Mouse (Mus musculus): ENCODE data around the gene Slc45a3.

The Slc45a3 gene

DNA sequence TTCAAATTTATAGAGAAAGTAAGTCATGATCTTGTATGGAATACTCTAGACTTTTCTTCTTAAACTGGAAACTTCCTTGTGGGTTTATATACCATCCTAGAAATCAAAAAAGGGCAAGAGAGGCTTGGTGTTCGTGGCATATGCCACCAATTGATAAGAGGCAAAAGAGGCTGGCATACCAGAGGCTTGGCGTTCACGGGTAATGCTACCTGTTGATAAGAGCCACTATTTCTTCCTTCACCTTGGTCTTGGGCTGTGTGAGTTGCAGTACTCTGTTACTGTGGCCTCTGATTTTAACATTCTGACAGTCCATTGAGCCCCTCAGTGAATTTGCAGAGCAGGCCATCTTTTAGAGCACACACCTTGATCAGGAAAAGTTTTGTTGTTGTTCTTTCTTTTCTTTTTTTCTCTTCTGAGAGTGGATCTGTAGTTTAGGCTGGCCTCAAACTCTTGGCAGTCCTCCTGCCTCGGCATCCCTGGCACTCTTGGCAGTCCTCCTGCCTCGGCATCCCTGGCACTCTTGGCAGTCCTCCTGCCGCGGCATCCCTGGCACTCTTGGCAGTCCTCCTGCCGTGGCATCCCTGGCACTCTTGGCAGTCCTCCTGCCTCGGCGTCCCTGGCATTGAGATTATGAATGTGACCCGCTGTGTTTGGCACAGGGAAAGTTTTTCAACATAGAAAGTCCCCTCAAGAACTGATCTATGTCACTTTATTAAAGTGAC, 64.3 kb downstream of the Slc45a3 start:
- DNase-seq (ENCODE audit: low spot score): no peak

DNA sequence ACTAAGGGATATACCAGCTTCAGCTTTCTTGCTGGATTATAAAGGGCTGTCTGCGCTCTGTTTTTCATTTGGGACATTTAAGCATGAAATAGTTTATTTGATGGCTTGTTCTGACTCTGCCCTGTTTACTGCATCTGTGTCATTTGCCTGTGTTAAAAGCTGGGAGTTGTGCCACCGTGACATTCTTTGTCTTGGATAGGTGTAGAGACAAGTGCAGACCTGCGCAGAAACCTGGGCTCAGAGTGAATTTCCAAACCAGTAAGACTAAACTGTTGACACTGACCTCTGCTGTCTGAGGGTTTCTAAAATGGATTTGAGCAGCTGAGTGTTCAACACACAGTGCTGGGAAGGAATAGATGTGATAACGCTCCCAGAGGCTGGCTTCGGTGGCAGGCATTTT, 65.2 kb downstream of the Slc45a3 start:
- DNase-seq (ENCODE audit: low spot score): no peak

DNA sequence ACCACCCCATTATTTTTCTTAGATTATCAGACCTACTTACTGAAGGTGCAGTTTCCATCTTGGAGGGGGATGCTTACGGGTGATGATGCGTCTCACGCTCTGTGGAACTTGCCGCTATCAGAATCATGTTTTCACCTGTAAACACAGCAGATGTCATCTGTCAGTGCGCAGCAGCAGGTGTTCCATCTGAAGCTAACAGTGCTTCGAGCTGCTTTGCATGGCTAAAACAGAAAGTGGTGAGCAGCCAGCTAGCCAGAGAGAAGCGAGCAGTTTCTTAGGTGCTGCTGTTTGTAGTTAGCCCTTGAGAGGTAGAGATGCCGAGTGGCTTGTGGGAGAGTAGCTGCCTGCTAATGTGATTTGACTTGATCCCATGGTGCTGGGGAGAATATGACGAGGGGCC, 65.6 kb downstream of the Slc45a3 start:
- DNase-seq (ENCODE audit: low spot score): no peak

DNA sequence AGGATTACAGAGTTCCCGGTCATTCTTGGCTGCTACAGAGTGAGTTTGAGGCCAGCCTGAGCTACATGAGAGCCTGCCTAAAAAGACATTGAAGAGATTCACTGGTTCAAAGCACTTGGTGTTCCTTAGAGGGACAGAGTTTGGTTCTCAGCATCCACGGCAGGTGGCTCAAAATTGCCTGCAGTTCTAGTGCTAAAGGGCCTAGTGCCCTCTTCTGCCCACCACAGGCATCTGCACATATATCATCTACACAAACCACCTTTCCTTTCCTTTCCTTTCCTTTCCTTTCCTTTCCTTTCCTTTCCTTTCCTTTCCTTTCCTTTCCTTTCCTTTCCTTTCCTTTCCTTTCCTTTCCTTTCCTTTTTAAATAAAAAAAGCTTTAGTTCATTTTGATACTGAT, 67.8 kb downstream of the Slc45a3 start:
- DNase-seq (ENCODE audit: low spot score): no peak

DNA sequence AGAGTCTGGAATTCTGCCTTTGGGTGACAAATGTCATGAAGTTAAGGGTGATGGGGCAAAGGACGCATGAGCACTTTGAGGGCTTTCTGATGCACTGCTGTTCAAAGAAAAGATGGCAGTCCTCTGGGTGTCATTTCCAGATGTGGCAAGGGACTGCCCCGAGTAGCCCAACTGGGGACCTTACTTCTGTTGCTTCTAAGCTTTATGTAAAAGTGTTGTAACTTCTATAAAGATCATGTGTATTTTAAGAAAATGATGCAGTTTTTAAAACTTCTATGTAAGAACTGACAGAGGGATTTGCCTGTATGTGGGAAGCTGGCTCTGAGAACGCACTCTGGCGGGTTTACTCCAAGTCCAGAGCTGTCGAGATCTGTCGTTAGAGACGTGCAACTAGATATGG, 69.4 kb downstream of the Slc45a3 start:
- DNase-seq (ENCODE audit: low spot score): no peak
